Mouse (Mus musculus) embryonic fibroblast, embryonic 13.5 days (primary cell): Measurements from ENCODE around the gene Kat2a.

Experiments used
- CTCF ChIP-seq: IDR thresholded peaks from 2 replicates; pipeline ENCODE4 v1.5.1; 2011; ENCODE audit warnings: mild to moderate bottlenecking, control low read depth, low read length, moderate library complexity, borderline replicate concordance; ENCODE audit not compliant: insufficient read depth
- POLR2A ChIP-seq: IDR thresholded peaks from 2 replicates; pipeline ENCODE4 v1.6.1; 2011; ENCODE audit warnings: low read depth, mild to moderate bottlenecking, control low read depth, low read length, moderate library complexity

GRCm38 (mm10) chr11:100714948-100715347, 2.7 kb upstream of the Kat2a start:
- TF ChIP-seq CTCF = no peak
- TF ChIP-seq POLR2A = no peak
